Mouse (Mus musculus) subcutaneous adipose tissue, adult 2 months (tissue): ENCODE results near the gene Trpv2. TPM values are rescaled to one million over a fixed set of nuclear protein-coding genes. Genes with fewer than 3 reads are reported as not detected.

Experiments
- polyA plus RNA-seq: library from polyadenylated mRNA; depleted of rRNA; stranded (reverse); fragments of >200 nt; gene quantifications from 2 replicates; pipeline ENCODE4 v1.2.3, GENCODE M21; 2012; ENCODE audit warnings: low replicate concordance; rRNA removed

Trpv2 gene
- polyA plus RNA-seq, result 14.3 and 27.2 TPM in 2 replicates

GRCm38 (mm10) chr11:62573959-62574702, at the start of gene Trpv2:
TSS of gene Trpv2 (plus strand) at chr11:62574486.

DNA sequence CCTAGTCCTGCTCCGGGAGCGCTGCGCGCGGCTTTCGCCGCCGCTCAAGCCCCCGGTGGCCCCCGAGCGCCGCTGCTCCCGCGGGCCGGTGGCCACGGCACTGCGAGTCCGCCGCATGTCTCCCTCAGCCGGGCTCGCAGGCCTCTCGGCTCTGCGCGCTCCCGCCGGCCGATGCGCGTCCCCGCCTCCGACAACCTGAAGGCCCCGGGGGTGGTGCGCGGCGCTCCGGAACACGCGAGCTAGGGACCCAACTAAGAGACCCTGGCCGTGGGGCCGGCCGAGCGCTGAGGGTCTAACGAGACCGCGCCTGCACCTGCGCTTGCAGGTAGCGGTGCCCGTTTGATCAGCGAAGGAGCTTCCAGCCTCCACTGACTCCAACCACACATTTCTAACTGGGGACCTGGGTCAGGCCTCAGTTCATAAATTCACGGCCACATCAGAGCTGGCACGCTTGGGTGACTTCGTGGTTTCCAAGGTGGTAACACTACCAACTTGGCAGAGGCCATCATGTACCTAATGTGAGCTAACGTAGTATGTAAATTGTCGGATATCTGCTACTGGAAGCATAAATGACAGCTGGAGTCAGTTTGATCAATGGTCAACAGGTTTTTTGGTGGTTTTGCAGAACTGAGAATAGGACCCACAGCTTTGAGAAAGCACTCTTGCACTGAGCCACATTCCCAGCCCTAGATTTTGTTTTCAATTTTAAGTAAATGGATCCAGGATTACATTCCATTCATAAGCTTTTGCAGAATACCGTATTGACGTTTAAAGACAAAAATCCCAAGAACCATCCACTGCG, 35.0 kb upstream of the Trpv2 start, which contains the start of gene Cenpv:
Gene Cenpv, minus strand, starts transcription at position 173 of the 802 bp plus-strand sequence.

DNA sequence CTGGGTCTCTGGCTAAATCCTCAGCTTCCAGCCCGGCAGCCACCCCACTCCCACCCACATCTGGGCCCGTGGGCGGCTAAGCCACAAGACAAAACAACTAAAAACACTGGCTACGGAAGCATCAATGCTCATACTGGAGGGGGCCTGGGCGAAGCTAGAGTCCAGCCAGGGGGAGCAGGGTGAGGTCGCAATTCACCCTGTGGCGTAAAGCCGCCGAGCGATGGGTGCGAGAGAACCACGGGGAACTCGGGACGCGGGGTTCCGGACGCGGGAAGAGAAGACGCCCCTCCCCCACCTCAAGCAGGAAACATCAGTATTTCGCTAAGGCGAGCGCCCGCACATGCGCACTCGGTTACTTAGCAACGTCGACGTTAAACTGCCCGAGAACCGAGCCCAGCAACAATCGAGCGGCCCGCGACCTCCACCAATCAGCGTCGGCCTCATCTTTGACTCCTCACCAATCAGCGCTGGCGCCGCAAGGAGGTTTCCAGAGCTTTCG, 23.5 kb upstream of the Trpv2 start, which contains the start of gene Ubb:
Gene Ubb, plus strand, starts transcription at position 445 of the 499 bp plus-strand sequence.

DNA sequence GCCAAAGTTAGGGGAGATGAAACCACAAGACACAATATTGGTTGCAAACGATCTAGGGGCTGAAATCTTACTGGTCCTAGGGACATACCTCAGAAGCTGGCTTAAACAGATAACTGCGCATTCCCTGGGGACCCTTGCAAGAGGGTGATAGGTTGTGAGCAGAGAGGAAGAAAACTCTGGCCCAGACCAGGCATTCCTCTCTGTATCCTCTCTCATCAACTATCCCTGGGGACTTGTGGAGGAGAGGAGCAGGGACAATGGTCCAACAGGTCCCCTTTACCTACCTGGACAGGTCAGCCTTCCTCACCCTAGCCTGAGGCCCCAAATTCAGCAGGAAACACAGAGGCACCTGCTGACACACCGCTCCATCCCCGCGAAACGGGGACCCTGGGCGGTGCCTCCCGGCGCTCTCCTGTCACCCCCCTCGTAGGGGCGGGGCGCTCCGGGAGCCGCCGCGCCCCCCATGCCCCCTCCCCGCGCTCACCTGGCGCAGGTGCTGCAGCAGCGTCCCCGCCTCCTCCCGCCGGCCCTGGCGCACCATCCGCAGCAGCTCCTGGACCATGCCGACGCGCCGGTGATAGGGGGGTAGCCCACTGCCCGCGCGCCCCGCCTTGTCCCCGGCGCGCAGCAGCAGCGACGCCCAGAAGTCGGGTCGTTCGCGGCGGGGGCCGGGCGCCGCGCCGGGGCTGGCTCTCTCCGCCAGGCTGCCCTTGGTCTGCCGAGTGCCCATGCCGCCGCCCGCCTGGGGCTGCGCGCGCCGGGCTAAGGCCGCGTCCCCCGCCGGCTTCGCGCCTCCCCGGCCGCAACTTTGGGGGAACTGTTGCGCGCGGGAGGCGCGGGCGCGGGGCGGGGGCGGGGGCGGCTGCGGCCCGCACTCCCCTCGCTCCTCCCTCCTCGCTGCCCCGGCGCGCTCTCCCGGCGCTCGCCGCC, 73.6 kb downstream of the Trpv2 start, which contains the start of gene Lrrc75a:
Gene Lrrc75a, minus strand, starts transcription at position 863 of the 930 bp plus-strand sequence.

DNA sequence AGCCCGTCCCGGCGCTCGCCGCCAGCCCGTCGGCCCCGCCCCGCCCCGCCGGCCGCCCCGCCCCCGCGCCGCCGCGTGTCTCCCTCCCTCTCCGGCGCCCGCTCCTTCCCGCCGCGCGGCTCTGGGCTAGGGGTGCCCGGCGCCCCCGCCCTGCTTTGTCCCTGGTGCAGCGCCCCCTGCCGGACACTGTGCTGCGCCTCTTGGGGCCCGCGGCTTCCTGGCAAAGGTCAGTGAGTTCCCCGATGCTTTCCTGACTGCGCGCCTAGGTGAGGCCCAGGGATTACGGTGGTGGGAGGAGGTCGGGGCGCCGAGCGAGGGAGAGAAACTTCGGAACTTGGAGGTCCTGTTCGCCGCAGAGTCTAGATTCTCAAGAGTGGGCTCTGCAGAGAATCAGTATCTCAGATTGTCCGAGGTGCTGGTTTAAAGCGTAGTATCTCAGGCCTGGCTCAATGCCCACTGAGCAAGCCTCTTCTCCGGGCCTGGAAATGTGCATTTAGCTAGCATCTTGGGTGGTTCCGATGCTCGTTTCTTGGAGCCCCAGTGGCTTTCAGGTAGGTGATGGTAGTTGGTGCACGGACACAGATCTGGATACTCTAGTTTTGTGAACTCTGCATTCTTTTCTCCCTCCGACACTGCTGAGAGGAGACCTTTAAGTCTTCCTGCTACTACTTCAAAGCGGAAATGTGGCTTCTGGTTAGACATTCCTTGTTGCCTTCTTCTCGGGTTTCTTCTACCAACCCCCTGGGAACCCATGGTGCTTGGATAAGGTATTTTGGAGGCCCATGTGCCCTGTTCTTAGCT, 74.5 kb downstream of the Trpv2 start, which contains the start of gene Mmgt2:
Gene Mmgt2, plus strand, starts transcription at position 74 of the 801 bp plus-strand sequence.

Other genes with a start within 250 kb of the Trpv2 start
- 11.1 and 11.2 TPM in 2 replicates for gene Pigl, start 116.0 kb upstream of the Trpv2 start, polyA plus RNA-seq
- 125 and 143 TPM in 2 replicates for gene Ncor1, start 115.9 kb upstream of the Trpv2 start, polyA plus RNA-seq
- 39.3 and 53.6 TPM in 2 replicates for gene Cenpv, start 35.2 kb upstream of the Trpv2 start, polyA plus RNA-seq
- 1,963 and 2,031 TPM in 2 replicates for gene Ubb, start 23.3 kb upstream of the Trpv2 start, polyA plus RNA-seq
- 5.4 and 21.2 TPM in 2 replicates for gene Lrrc75a, start 74.0 kb downstream of the Trpv2 start, polyA plus RNA-seq
- gene Mmgt2, start 74.2 kb downstream of the Trpv2 start, polyA plus RNA-seq, result 8.0 and 53.5 TPM in 2 replicates
- gene Zfp287, start 157.4 kb downstream of the Trpv2 start, polyA plus RNA-seq, result 1.7 and 3.8 TPM in 2 replicates
- not detected in 2 replicates for gene Gm10428, start 178.6 kb downstream of the Trpv2 start, polyA plus RNA-seq
- gene Zfp286, start 215.0 kb downstream of the Trpv2 start, polyA plus RNA-seq, result 0.83 and 4.6 TPM in 2 replicates
- gene Trim16, start 245.7 kb downstream of the Trpv2 start, polyA plus RNA-seq, result 10.5 and 10.9 TPM in 2 replicates